In genomic region chr13:95807106-95807750, GRCm38 (mm10) we compare ENCODE assay signal across 12 mouse cellular contexts.
DNase-seq lines count a peak whose midpoint lies in the region; ATAC-seq lines count a peak whose summit lies in the region.
"Had no signal": no experiment of that assay in that cellular context is flagged by ENCODE, and none has a peak within 500 bp of the region (broad histone marks: within the 10 kb centered on the region; RNA-seq: fewer than 3 reads in every experiment).

No protein-coding gene starts in this region.

- ATAC-seq in intestine, embryonic 14.5 days (replicated peaks; ENCODE audit: low FRiP score, low TSS enrichment, low read depth): peak; percentile 43; the same call in 1 of the 2 replicates
- ATAC-seq in intestine, embryonic 15.5 days: no peak
- ATAC-seq: Patski had no signal

- DNase-seq in intestine, embryonic 14.5 days (ENCODE audit: low spot score): no peak
- peak; percentile 62 for DNase-seq in forebrain, embryonic 10.5 days (ENCODE audit: extremely low spot score, low spot score)
- peak; percentile 9 for DNase-seq in induced T-regulatory cell, adult 2 months (ENCODE audit: low read depth)
- DNase-seq in retina, embryonic 14.5 days (ENCODE audit: low spot score): peak; percentile 49
- DNase-seq in spleen, adult 18-20 months: no peak
- DNase-seq in layer of hippocampus, adult 8-10 months (ENCODE audit: low spot score in 2 of 2): no peak
- no peak for DNase-seq in natural killer cell, adult 2 months (ENCODE audit: low spot score in 2 of 2)

- H3K9me3 ChIP-seq in intestine, embryonic 14.5 days (ENCODE audit: control insufficient read depth, low read length): no peaks in the 10 kb centered on the region
- no peaks in the 10 kb centered on the region for H3K9me3 ChIP-seq in intestine, embryonic 15.5 days
- no peaks in the 10 kb centered on the region for H3K9me3 ChIP-seq in forebrain, embryonic 10.5 days
- H3K9me3 ChIP-seq: heart, embryonic 15.5 days; limb, embryonic 15.5 days; megakaryocyte, embryonic 14.5 days had no signal

- no peaks in the 10 kb centered on the region for H3K36me3 ChIP-seq in intestine, embryonic 14.5 days (ENCODE audit: control insufficient read depth, insufficient read depth, low read length)
- no peaks in the 10 kb centered on the region for H3K36me3 ChIP-seq in intestine, embryonic 15.5 days
- H3K36me3 ChIP-seq in forebrain, embryonic 10.5 days (replicated peaks): no peaks in the 10 kb centered on the region
- H3K36me3 ChIP-seq: heart, embryonic 15.5 days; limb, embryonic 15.5 days had no signal

- no peak overlapping the region for H3K27ac ChIP-seq in intestine, embryonic 14.5 days (ENCODE audit: low read depth)
- no peak overlapping the region for H3K27ac ChIP-seq in intestine, embryonic 15.5 days
- peak overlapping the region; percentile 79 for H3K27ac ChIP-seq in forebrain, embryonic 10.5 days
- H3K27ac ChIP-seq: heart, embryonic 15.5 days; limb, embryonic 15.5 days had no signal

- H3K4me1 ChIP-seq in intestine, embryonic 14.5 days (replicated peaks; ENCODE audit: control insufficient read depth, insufficient read depth, low read length): peaks cover 3% of the 10 kb centered on the region; the same call in 1 of the 2 replicates
- peaks cover 8% of the 10 kb centered on the region; the same call in 1 of the 2 replicates for H3K4me1 ChIP-seq in intestine, embryonic 15.5 days (replicated peaks)
- H3K4me1 ChIP-seq in forebrain, embryonic 10.5 days: peaks cover 40% of the 10 kb centered on the region
- H3K4me1 ChIP-seq: limb, embryonic 15.5 days; megakaryocyte, embryonic 14.5 days had no signal

- no peak overlapping the region for H3K9ac ChIP-seq in intestine, embryonic 14.5 days (ENCODE audit: low read length)
- no peak overlapping the region for H3K9ac ChIP-seq in intestine, embryonic 15.5 days
- H3K9ac ChIP-seq: heart, embryonic 15.5 days; limb, embryonic 15.5 days had no signal

- no peak overlapping the region for H3K4me2 ChIP-seq in intestine, embryonic 14.5 days (ENCODE audit: low read length)
- H3K4me2 ChIP-seq in intestine, embryonic 15.5 days (replicated peaks): no peak overlapping the region
- H3K4me2 ChIP-seq: heart, embryonic 15.5 days; limb, embryonic 15.5 days had no signal

- no peak overlapping the region for H3K4me3 ChIP-seq in intestine, embryonic 14.5 days (ENCODE audit: low read depth, low read length)
- no peak overlapping the region for H3K4me3 ChIP-seq in intestine, embryonic 15.5 days (replicated peaks)
- H3K4me3 ChIP-seq in forebrain, embryonic 10.5 days: peak overlapping the region; percentile 20; the same call in 1 of the 2 replicates
- H3K4me3 ChIP-seq: heart, embryonic 15.5 days; limb, embryonic 15.5 days; megakaryocyte, embryonic 14.5 days had no signal

- H3K27me3 ChIP-seq in intestine, embryonic 14.5 days (replicated peaks; ENCODE audit: control insufficient read depth, insufficient read depth, low read length): no peaks in the 10 kb centered on the region
- no peaks in the 10 kb centered on the region for H3K27me3 ChIP-seq in intestine, embryonic 15.5 days (replicated peaks)
- no peaks in the 10 kb centered on the region for H3K27me3 ChIP-seq in forebrain, embryonic 10.5 days (ENCODE audit: poor library complexity, severe bottlenecking)
- H3K27me3 ChIP-seq: heart, embryonic 15.5 days; limb, embryonic 15.5 days had no signal

- WGBS in intestine, embryonic 14.5 days: 35% methylated on average over 5 of the region's 5 CpGs
- WGBS in intestine, embryonic 15.5 days: 51% methylated on average over 5 of the region's 5 CpGs
- WGBS in forebrain, embryonic 10.5 days: 15% methylated on average over 5 of the region's 5 CpGs

Comparison
In these comparisons a context has a peak if more than half of its experiments do, and no peak if none do; other contexts are left out.
1. DNase-seq: peak in forebrain, embryonic 10.5 days (single experiment), induced T-regulatory cell, adult 2 months (single experiment) and retina, embryonic 14.5 days (single experiment); none in intestine, embryonic 14.5 days (single experiment), spleen, adult 18-20 months (0 of 2), layer of hippocampus, adult 8-10 months (0 of 2) and natural killer cell, adult 2 months (0 of 2).